Mouse (Mus musculus) myocyte (in vitro differentiated cells): ENCODE measurements around the gene Fam49a. TPM values are rescaled to one million over a fixed set of nuclear protein-coding genes. Genes with fewer than 3 reads are reported as not detected.

ENCODE experiments used
- H3K27me3 ChIP-seq: one replicate; pipeline ENCODE4 v1.6.1; 2011; ENCODE audit not compliant: control insufficient read depth, insufficient read depth, insufficient read length
- H3K36me3 ChIP-seq: one replicate; pipeline ENCODE4 v1.6.1; 2011; ENCODE audit not compliant: control insufficient read depth, insufficient read depth
- H3K4me2 ChIP-seq: one replicate; pipeline ENCODE4 v1.6.1; 2011; ENCODE audit warnings: low read depth, control low read depth
- H3K4me3 ChIP-seq: one replicate; pipeline ENCODE4 v1.5.1; 2011; ENCODE audit warnings: mild to moderate bottlenecking, control low read depth, moderate library complexity
- H3K79me2 ChIP-seq: one replicate; pipeline ENCODE4 v1.6.1; 2011; ENCODE audit not compliant: control insufficient read depth, insufficient read depth
- H3ac ChIP-seq: one replicate; pipeline ENCODE4 v1.6.1; 2011; ENCODE audit not compliant: control insufficient read depth, insufficient read length
- CEBPB ChIP-seq: IDR thresholded peaks from 2 replicates; pipeline ENCODE4 v1.6.1; 2011; ENCODE audit warnings: mild to moderate bottlenecking, moderate library complexity; ENCODE audit not compliant: poor library complexity, insufficient read depth, severe bottlenecking
- E2F4 ChIP-seq: IDR thresholded peaks from one replicate; pipeline ENCODE4 v1.6.1; 2011; ENCODE audit warnings: mild to moderate bottlenecking, control low read depth, moderate library complexity; ENCODE audit not compliant: insufficient read depth
- MAX ChIP-seq: IDR thresholded peaks from one replicate; pipeline ENCODE4 v1.6.1; 2011; ENCODE audit warnings: low read depth, mild to moderate bottlenecking, control low read depth
- MYOD1 ChIP-seq, 3 experiments: IDR thresholded peaks; one replicate each; pipeline ENCODE4 v1.6.1; 2011; ENCODE audit warnings: control low read depth in 2 of 3, low read depth in 2 of 3, mild to moderate bottlenecking in 2 of 3, moderate library complexity in 1 of 3; ENCODE audit not compliant: insufficient read length in 2 of 3, control insufficient read depth in 1 of 3
- MYOG ChIP-seq, 3 experiments: IDR thresholded peaks; one replicate each; pipeline ENCODE4 v1.6.1; 2011; ENCODE audit warnings: control low read depth in 2 of 3, low read depth in 2 of 3, mild to moderate bottlenecking in 2 of 3; ENCODE audit not compliant: insufficient read length in 2 of 3, control insufficient read depth in 1 of 3, insufficient read depth in 1 of 3
- POLR2A ChIP-seq: IDR thresholded peaks from one replicate; pipeline ENCODE4 v1.6.1; 2011; ENCODE audit warnings: low read depth, mild to moderate bottlenecking, control low read depth, moderate library complexity; ENCODE audit not compliant: insufficient read length
- POLR2AphosphoS2 ChIP-seq: IDR thresholded peaks from one replicate; pipeline ENCODE4 v1.6.1; 2011; ENCODE audit warnings: low read depth, control low read depth; ENCODE audit not compliant: insufficient read length
- REST ChIP-seq: IDR thresholded peaks from one replicate; pipeline ENCODE4 v1.6.1; 2011; ENCODE audit warnings: mild to moderate bottlenecking, control low read depth, moderate library complexity; ENCODE audit not compliant: insufficient read depth, insufficient read length
- SRF ChIP-seq: IDR thresholded peaks from one replicate; pipeline ENCODE4 v1.6.1; 2011; ENCODE audit warnings: low read depth; ENCODE audit not compliant: control insufficient read depth, insufficient read length
- TCF12 ChIP-seq: IDR thresholded peaks from one replicate; pipeline ENCODE4 v1.6.1; 2011; ENCODE audit warnings: mild to moderate bottlenecking, control low read depth; ENCODE audit not compliant: poor library complexity, insufficient read depth, severe bottlenecking
- TCF3 ChIP-seq: IDR thresholded peaks from one replicate; pipeline ENCODE4 v1.6.1; 2011; ENCODE audit warnings: low read depth, control low read depth; ENCODE audit not compliant: insufficient read length
- USF1 ChIP-seq: IDR thresholded peaks from one replicate; pipeline ENCODE4 v1.6.1; 2011; ENCODE audit warnings: low read depth, mild to moderate bottlenecking, control low read depth, moderate library complexity
- polyA plus RNA-seq: library from polyadenylated mRNA; unstranded; fragments of >200 nt; fragmentation: generic; extraction: Trizol; gene quantifications from one replicate; pipeline ENCODE4 v1.2.1, GENCODE M21; 2012; ENCODE audit warnings: missing spikeins

Fam49a gene
- polyA plus RNA-seq, 1 experiment, result not detected

- Histone ChIP-seq H3K4me2 (no peak overlapping the region), H3K79me2 (no peaks in the 10 kb centered on the region), H3K36me3 (no peaks in the 10 kb centered on the region), H3ac (no peak overlapping the region), H3K27me3 (no peaks in the 10 kb centered on the region), H3K4me3 (no peak overlapping the region)
- no peak for TF ChIP-seq CEBPB
- no peak for TF ChIP-seq SRF
- TF ChIP-seq TCF3, result no peak
- TF ChIP-seq MYOD1 (IDR thresholded peaks at IDR 0.05; ENCODE audit: control insufficient read depth in 1 of 3, insufficient read length in 2 of 3, low read depth in 2 of 3), result no peak
- no peak for TF ChIP-seq REST
- TF ChIP-seq E2F4, result no peak
These were observed 147.1 kb downstream of the Fam49a start for GRCm38 (mm10) chr12:12409044-12409443.

DNA sequence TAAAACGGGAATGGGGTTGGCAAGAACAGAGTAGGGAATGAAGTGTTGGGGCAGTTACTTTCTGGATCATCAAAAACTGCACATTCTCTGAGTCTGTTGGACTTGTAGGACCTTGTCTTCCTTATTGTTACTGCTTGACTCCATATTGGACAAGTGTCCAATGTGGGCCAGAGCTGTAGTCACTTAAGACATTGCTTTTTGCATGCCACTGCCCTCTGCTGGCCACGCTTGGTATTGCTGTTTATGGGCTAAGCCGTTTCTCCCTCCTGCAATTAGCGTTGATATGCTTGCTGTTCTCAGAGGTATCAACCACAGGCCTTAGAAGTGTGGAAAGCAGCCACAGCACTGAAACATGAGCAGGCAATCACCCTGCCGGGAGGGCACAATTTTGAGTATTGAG, 150.7 kb downstream of the Fam49a start:
- no peaks in the 10 kb centered on the region for H3K36me3 ChIP-seq
- H3ac ChIP-seq, result no peak overlapping the region
- H3K79me2 ChIP-seq, result no peaks in the 10 kb centered on the region
- TF ChIP-seq MYOG (IDR thresholded peaks at IDR 0.05; ENCODE audit: control insufficient read depth in 1 of 3, insufficient read depth in 1 of 3, insufficient read length in 2 of 3, low read depth in 2 of 3) (no peak), TCF12 (no peak), TCF3 (no peak), MYOD1 (IDR thresholded peaks at IDR 0.05; ENCODE audit: control insufficient read depth in 1 of 3, insufficient read length in 2 of 3, low read depth in 2 of 3) (no peak), POLR2AphosphoS2 (no peak), USF1 (no peak), SRF (no peak), REST (no peak), E2F4 (no peak), CEBPB (no peak), POLR2A (no peak), MAX (no peak)
- no peak overlapping the region for H3K4me2 ChIP-seq
- H3K4me3 ChIP-seq, result no peak overlapping the region
- H3K27me3 ChIP-seq, result no peaks in the 10 kb centered on the region

DNA sequence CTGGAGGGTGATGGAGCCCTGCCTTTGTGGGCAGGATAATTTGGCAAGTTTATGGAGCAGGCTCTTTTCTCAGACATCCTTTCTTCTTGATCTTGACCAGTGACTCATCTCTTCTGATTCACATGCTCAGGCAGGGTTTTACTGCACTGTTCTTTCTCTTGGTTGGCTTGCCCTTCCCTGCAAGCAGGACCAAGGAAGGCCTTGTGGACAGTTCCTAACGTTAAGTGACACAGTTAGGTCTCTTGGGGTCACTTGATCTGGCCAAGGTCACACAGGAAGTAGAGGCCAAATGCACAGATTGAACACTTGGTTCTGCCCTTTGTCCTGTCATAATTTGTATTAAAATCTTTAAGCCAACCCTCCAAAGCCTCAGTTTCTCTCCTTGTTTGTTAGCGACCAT, 158.5 kb downstream of the Fam49a start:
- TF ChIP-seq MAX (no peak), USF1 (no peak), CEBPB (no peak), POLR2A (no peak), TCF3 (no peak), REST (no peak), MYOD1 (IDR thresholded peaks at IDR 0.05; ENCODE audit: control insufficient read depth in 1 of 3, insufficient read length in 2 of 3, low read depth in 2 of 3) (no peak), MYOG (IDR thresholded peaks at IDR 0.05; ENCODE audit: control insufficient read depth in 1 of 3, insufficient read depth in 1 of 3, insufficient read length in 2 of 3, low read depth in 2 of 3) (no peak), POLR2AphosphoS2 (no peak), TCF12 (no peak), SRF (no peak), E2F4 (no peak)
- Histone ChIP-seq H3K79me2 (no peaks in the 10 kb centered on the region), H3K27me3 (no peaks in the 10 kb centered on the region), H3K4me2 (no peak overlapping the region), H3K4me3 (no peak overlapping the region), H3ac (no peak overlapping the region), H3K36me3 (no peaks in the 10 kb centered on the region)

DNA sequence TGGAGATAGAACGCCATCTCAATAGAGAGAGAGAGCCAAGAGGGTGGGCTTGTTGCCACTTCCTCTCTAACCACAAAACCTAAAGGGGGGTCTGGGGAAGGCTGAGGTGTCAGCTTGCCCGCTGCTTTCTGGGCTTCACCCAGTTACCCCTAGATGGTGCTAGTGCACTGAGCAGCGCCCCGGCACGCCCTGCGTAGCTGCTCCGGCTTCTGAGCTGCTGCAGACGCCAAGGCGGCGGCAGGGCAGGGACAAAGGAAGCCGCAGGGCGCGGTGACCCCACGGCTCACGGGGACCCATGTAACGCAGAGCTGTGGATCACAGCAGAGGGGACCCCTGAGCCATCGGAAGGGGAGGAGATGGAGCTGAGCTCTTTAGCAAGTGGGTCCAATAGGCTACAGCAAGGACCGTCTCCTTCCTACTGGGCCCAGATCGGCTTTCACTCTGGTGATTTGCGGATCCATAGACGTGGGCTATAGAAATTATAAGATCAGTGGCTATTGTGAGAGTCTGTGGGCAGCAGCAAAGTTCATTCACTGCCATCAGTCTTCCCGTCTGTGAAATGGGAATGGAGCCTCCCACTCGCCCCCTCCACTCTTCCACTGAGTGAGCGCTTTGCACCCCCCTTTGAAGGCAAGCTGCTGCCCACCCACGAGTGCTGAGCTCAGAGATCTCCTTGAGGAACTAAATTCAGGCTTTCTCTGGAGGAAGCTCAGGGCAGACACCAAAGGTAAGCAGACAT, 159.1 kb downstream of the Fam49a start:
- no peaks in the 10 kb centered on the region for H3K79me2 ChIP-seq
- TF ChIP-seq E2F4, result no peak
- no peak for TF ChIP-seq TCF3
- TF ChIP-seq MYOD1 (IDR thresholded peaks at IDR 0.05; ENCODE audit: control insufficient read depth in 1 of 3, insufficient read length in 2 of 3, low read depth in 2 of 3), result no peak
- no peak for TF ChIP-seq SRF
- TF ChIP-seq MAX, result no peak
- TF ChIP-seq TCF12, result no peak
- TF ChIP-seq MYOG (IDR thresholded peaks at IDR 0.05; ENCODE audit: control insufficient read depth in 1 of 3, insufficient read depth in 1 of 3, insufficient read length in 2 of 3, low read depth in 2 of 3), result no peak
- no peak for TF ChIP-seq REST
- no peak for TF ChIP-seq USF1
- TF ChIP-seq CEBPB, result no peak
- TF ChIP-seq POLR2A, result no peak
- no peak for TF ChIP-seq POLR2AphosphoS2
- no peaks in the 10 kb centered on the region for H3K36me3 ChIP-seq
- H3ac ChIP-seq, result no peak overlapping the region
- H3K4me2 ChIP-seq, result peak overlapping the region; percentile 45
- H3K27me3 ChIP-seq, result no peaks in the 10 kb centered on the region
- no peak overlapping the region for H3K4me3 ChIP-seq
